Mouse (Mus musculus) heart, embryonic 11.5 days (tissue): ENCODE results near the gene Ccna1. TPM values are rescaled to one million over a fixed set of nuclear protein-coding genes. Genes with fewer than 3 reads are reported as not detected.
A peak's percentile ranks its signal among the peaks of the same experiment; 100 is the strongest.

ENCODE experiments used
- ATAC-seq: fragments of 200-750 bp; cut with Nextera tagmentation; replicated peaks from 2 replicates; pipeline ENCODE4 v1.8.0; 2017; ENCODE audit warnings: moderate library complexity; ENCODE audit not compliant: insufficient number of reproducible peaks, low FRiP score, low TSS enrichment
- H3K27ac ChIP-seq: fragments of 300-500 bp; sonication (generic); 2 replicates; pipeline ENCODE4 v1.5.1; 2014; ENCODE audit warnings: mild to moderate bottlenecking, low read depth, low read length
- H3K27me3 ChIP-seq: fragments of 300-500 bp; sonication (generic); 2 replicates; pipeline ENCODE4 v1.6.1; 2014; ENCODE audit warnings: mild to moderate bottlenecking, low read length, mixed read lengths; ENCODE audit not compliant: control insufficient read depth, insufficient read depth
- H3K36me3 ChIP-seq: fragments of 300-500 bp; sonication (generic); 2 replicates; pipeline ENCODE4 v1.6.1; 2014; ENCODE audit warnings: mild to moderate bottlenecking, low read length, moderate library complexity, mixed read lengths; ENCODE audit not compliant: control insufficient read depth, insufficient read depth
- H3K4me1 ChIP-seq: fragments of 300-500 bp; sonication (generic); 2 replicates; pipeline ENCODE4 v1.6.1; 2014; ENCODE audit warnings: low read length; ENCODE audit not compliant: control insufficient read depth, insufficient read depth
- H3K4me2 ChIP-seq: fragments of 300-500 bp; sonication (generic); 2 replicates; pipeline ENCODE4 v1.6.1; 2014; ENCODE audit warnings: mild to moderate bottlenecking, moderate library complexity
- H3K4me3 ChIP-seq: fragments of 300-500 bp; sonication (generic); 2 replicates; pipeline ENCODE4 v1.5.1; 2014; ENCODE audit warnings: low read depth, low read length
- H3K9ac ChIP-seq: fragments of 300-500 bp; sonication (generic); 2 replicates; pipeline ENCODE4 v1.6.1; 2014; ENCODE audit warnings: mild to moderate bottlenecking, low read depth, low read length, moderate library complexity
- H3K9me3 ChIP-seq: fragments of 300-500 bp; sonication (generic); replicated peaks from 2 replicates; pipeline ENCODE4 v1.6.1; 2016; ENCODE audit warnings: low read length; ENCODE audit not compliant: control insufficient read depth
- WGBS: fragments of 180-500 bp; shearing (Covaris S2); extraction: QIAGEN DNeasy Blood & Tissue Kit; methylation state at CpG from one replicate; pipeline ENCODE4 v1.1.7; 2014; ENCODE audit not compliant: insufficient replicate concordance; 5-methylcytosine and 5-hydroxymethylcytosine counted together
- polyA plus RNA-seq: library from polyadenylated mRNA; unstranded; fragments of >200 nt; fragmentation: Nextera tagmentation; extraction: Ambion mirVana; gene quantifications from 2 replicates; pipeline ENCODE4 v1.2.1, GENCODE M21; 2014

Ccna1 gene
- polyA plus RNA-seq, 1 experiment from 2014 or later = 0.94 TPM

- H3K4me3 ChIP-seq = no peak overlapping the region
- ATAC-seq = no peak
- no peaks in the 10 kb centered on the region for H3K36me3 ChIP-seq
- no peak overlapping the region for H3K4me2 ChIP-seq
- no peak overlapping the region for H3K9ac ChIP-seq
- H3K9me3 ChIP-seq = no peaks in the 10 kb centered on the region
- H3K4me1 ChIP-seq = peaks cover 3% of the 10 kb centered on the region; the same call in 1 of the 2 replicates
- H3K27ac ChIP-seq = no peak overlapping the region
- WGBS = 57% methylated on average over 8 of the region's 8 CpGs
- peaks cover 30% of the 10 kb centered on the region for H3K27me3 ChIP-seq
Measured at GRCm38 (mm10) chr3:55056376-55056775, 1.1 kb upstream of the Ccna1 start.

GRCm38 (mm10) chr3:55055747-55056120 is 433 bp upstream of the Ccna1 start:
- no peaks in the 10 kb centered on the region for H3K9me3 ChIP-seq
- 10% methylated on average over 11 of the region's 11 CpGs for WGBS
- ATAC-seq = no peak
- peak overlapping the region; percentile 98 for H3K4me2 ChIP-seq
- no peaks in the 10 kb centered on the region for H3K36me3 ChIP-seq
- H3K27ac ChIP-seq = no peak overlapping the region
- peak overlapping the region; percentile 67; the same call in 1 of the 2 replicates for H3K9ac ChIP-seq
- H3K4me3 ChIP-seq = peak overlapping the region; percentile 47
- H3K27me3 ChIP-seq = peaks cover 30% of the 10 kb centered on the region
- H3K4me1 ChIP-seq = peaks cover 3% of the 10 kb centered on the region; the same call in 1 of the 2 replicates

GRCm38 (mm10) chr3:55054231-55054630 is 1.1 kb downstream of the Ccna1 start:
- H3K4me1 ChIP-seq = peaks cover 3% of the 10 kb centered on the region; the same call in 1 of the 2 replicates
- H3K27ac ChIP-seq = no peak overlapping the region
- peaks cover 30% of the 10 kb centered on the region for H3K27me3 ChIP-seq
- no peak overlapping the region for H3K4me3 ChIP-seq
- no peaks in the 10 kb centered on the region for H3K36me3 ChIP-seq
- no peak overlapping the region for H3K9ac ChIP-seq
- peak overlapping the region; percentile 98; the same call in 1 of the 2 replicates for H3K4me2 ChIP-seq
- WGBS = 46% methylated on average over 6 of the region's 6 CpGs
- H3K9me3 ChIP-seq = no peaks in the 10 kb centered on the region
- ATAC-seq = no peak

GRCm38 (mm10) chr3:55044601-55045370 is 10.5 kb downstream of the Ccna1 start:
- Histone ChIP-seq H3K36me3 (no peaks in the 10 kb centered on the region), H3K27me3 (no peaks in the 10 kb centered on the region), H3K9ac (no peak overlapping the region), H3K4me1 (no peaks in the 10 kb centered on the region), H3K9me3 (no peaks in the 10 kb centered on the region), H3K4me2 (no peak overlapping the region), H3K27ac (no peak overlapping the region), H3K4me3 (no peak overlapping the region)
- no peak for ATAC-seq
- 66% methylated on average over 8 of the region's 8 CpGs for WGBS

- ATAC-seq = no peak
- no peak overlapping the region for H3K9ac ChIP-seq
- H3K36me3 ChIP-seq = no peaks in the 10 kb centered on the region
- no peak overlapping the region for H3K4me2 ChIP-seq
- 79% methylated on average over 5 of the region's 5 CpGs for WGBS
- H3K27me3 ChIP-seq = no peaks in the 10 kb centered on the region
- no peak overlapping the region for H3K4me3 ChIP-seq
- H3K4me1 ChIP-seq = no peaks in the 10 kb centered on the region
- no peak overlapping the region for H3K27ac ChIP-seq
- no peaks in the 10 kb centered on the region for H3K9me3 ChIP-seq
Measured at GRCm38 (mm10) chr3:55037608-55038007, 17.7 kb downstream of the Ccna1 start.

GRCm38 (mm10) chr3:55027271-55027840 is 27.9 kb downstream of the Ccna1 start:
- peaks cover 2% of the 10 kb centered on the region; the same call in 1 of the 2 replicates for H3K9me3 ChIP-seq
- no peaks in the 10 kb centered on the region for H3K4me1 ChIP-seq
- 74% methylated on average over 7 of the region's 7 CpGs for WGBS
- no peak overlapping the region for H3K4me3 ChIP-seq
- ATAC-seq = no peak
- H3K36me3 ChIP-seq = no peaks in the 10 kb centered on the region
- H3K9ac ChIP-seq = no peak overlapping the region
- no peak overlapping the region for H3K4me2 ChIP-seq
- no peaks in the 10 kb centered on the region for H3K27me3 ChIP-seq
- H3K27ac ChIP-seq = no peak overlapping the region

- Histone ChIP-seq H3K27me3 (no peaks in the 10 kb centered on the region), H3K9ac (no peak overlapping the region), H3K4me1 (no peaks in the 10 kb centered on the region), H3K4me2 (no peak overlapping the region), H3K27ac (no peak overlapping the region), H3K4me3 (no peak overlapping the region), H3K36me3 (no peaks in the 10 kb centered on the region), H3K9me3 (peaks cover 5% of the 10 kb centered on the region; the same call in 1 of the 2 replicates)
- 69% methylated on average over 3 of the region's 3 CpGs for WGBS
- ATAC-seq = no peak
Measured at GRCm38 (mm10) chr3:55025502-55025901, 29.8 kb downstream of the Ccna1 start.

GRCm38 (mm10) chr3:55023347-55023746 is 32.0 kb downstream of the Ccna1 start:
- Histone ChIP-seq H3K4me1 (no peaks in the 10 kb centered on the region), H3K4me2 (no peak overlapping the region), H3K27ac (no peak overlapping the region), H3K4me3 (no peak overlapping the region), H3K27me3 (no peaks in the 10 kb centered on the region), H3K9me3 (peaks cover 5% of the 10 kb centered on the region; the same call in 1 of the 2 replicates), H3K36me3 (no peaks in the 10 kb centered on the region), H3K9ac (no peak overlapping the region)
- 85% methylated on average over 1 of the region's 1 CpGs for WGBS
- no peak for ATAC-seq
